Mouse (Mus musculus) liver, embryonic 11.5 days (tissue): ENCODE measurements around the gene Tspan31. TPM values are rescaled to one million over a fixed set of nuclear protein-coding genes. Genes with fewer than 3 reads are reported as not detected.
A peak's percentile ranks its signal among the peaks of the same experiment; 100 is the strongest.

Source experiments
- ATAC-seq: fragments of 200-750 bp; cut with Nextera tagmentation; replicated peaks from 2 replicates; pipeline ENCODE4 v1.8.0; 2017; ENCODE audit warnings: moderate number of reproducible peaks, mild to moderate bottlenecking, moderate TSS enrichment, moderate library complexity; ENCODE audit not compliant: low FRiP score
- DNase-seq: peaks from one replicate; pipeline ENCODE4 v3.0.0-alpha.2; 2017; ENCODE audit warnings: low spot score
- H3K27ac ChIP-seq: fragments of 300-500 bp; sonication (generic); 2 replicates; pipeline ENCODE4 v1.5.1; 2014; ENCODE audit warnings: mild to moderate bottlenecking, low read depth, low read length, control low read depth
- H3K27me3 ChIP-seq: fragments of 300-500 bp; sonication (generic); replicated peaks from 2 replicates; pipeline ENCODE4 v1.6.1; 2014; ENCODE audit warnings: low read length, mixed read lengths; ENCODE audit not compliant: control insufficient read depth, insufficient read depth
- H3K36me3 ChIP-seq: fragments of 300-500 bp; sonication (generic); 2 replicates; pipeline ENCODE4 v1.6.1; 2014; ENCODE audit warnings: mild to moderate bottlenecking, low read length, moderate library complexity, mixed read lengths; ENCODE audit not compliant: control insufficient read depth, insufficient read depth
- H3K4me1 ChIP-seq: fragments of 300-500 bp; sonication (generic); replicated peaks from 2 replicates; pipeline ENCODE4 v1.6.1; 2014; ENCODE audit warnings: low read length, mixed read lengths; ENCODE audit not compliant: control insufficient read depth, insufficient read depth
- H3K4me2 ChIP-seq: fragments of 300-500 bp; sonication (generic); 2 replicates; pipeline ENCODE4 v1.6.1; 2014; ENCODE audit warnings: mild to moderate bottlenecking, control low read depth, moderate library complexity
- H3K4me3 ChIP-seq: fragments of 300-500 bp; sonication (generic); 2 replicates; pipeline ENCODE4 v1.5.1; 2014; ENCODE audit warnings: low read depth, low read length, control low read depth
- H3K9ac ChIP-seq: fragments of 300-500 bp; sonication (generic); 2 replicates; pipeline ENCODE4 v1.6.1; 2014; ENCODE audit warnings: low read depth, low read length, control low read depth
- H3K9me3 ChIP-seq: fragments of 300-500 bp; sonication (generic); 2 replicates; pipeline ENCODE4 v1.6.1; 2016; ENCODE audit warnings: low read length, inconsistent platforms, mixed read lengths; ENCODE audit not compliant: control insufficient read depth
- WGBS: fragments of 180-500 bp; shearing (Covaris S2); extraction: QIAGEN DNeasy Blood & Tissue Kit; methylation state at CpG from one replicate; pipeline ENCODE4 v1.1.7; 2014; 5-methylcytosine and 5-hydroxymethylcytosine counted together
- polyA plus RNA-seq: library from polyadenylated mRNA; unstranded; fragments of >200 nt; fragmentation: Nextera tagmentation; extraction: Ambion mirVana; gene quantifications from 2 replicates; pipeline ENCODE4 v1.2.1, GENCODE M21; 2014

The Tspan31 gene
- polyA plus RNA-seq, 1 experiment from 2014 or later: 121 TPM

DNA sequence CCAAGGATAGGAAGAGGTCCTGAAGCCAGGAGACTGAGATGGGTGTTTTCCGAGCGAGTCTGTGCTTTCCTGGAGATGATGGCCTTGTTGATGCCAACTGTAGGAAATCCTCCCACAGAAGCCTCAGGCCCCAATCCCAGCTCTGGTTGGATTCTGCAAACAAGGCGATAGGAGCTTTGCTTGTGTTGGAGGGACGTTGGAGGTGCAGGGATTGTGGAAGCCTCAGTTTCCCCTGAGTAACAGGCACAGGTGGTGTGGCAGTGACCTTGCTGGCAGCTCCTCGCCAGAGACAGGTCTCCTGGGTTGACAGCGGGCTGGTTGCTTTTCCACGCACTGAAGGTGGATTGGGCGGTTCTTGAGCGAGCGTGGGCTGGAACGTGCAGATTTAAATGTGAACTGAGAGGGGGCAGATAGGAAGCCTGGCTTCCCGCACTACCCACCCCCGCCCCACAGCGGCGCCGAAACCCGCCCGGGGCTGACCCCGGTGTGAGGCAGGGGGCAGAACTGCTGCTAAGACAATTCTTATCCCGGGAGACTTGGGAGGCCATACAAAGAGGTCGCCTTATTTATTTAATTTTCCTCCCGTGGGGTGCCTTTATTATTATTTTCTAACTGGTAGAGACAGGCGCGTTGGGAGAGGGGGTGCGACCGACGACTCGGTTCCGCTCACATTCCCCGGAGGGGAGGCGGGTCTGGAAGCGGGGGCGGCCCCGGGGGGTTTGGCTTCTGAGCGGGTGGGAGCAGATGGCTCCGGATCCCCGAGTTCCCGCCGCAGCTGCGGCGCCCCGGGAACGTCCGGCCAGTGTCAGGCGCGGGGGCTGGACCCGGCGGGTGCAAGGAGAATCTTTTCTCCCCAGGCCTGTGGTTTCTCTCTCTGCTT is 11.1 kb upstream of the Tspan31 start:
- no peak for DNase-seq
- peaks cover 66% of the 10 kb centered on the region for H3K27me3 ChIP-seq
- H3K36me3 ChIP-seq: no peaks in the 10 kb centered on the region
- no peak for ATAC-seq
- H3K9ac ChIP-seq: 0 out of 2 replicates have a peak overlapping the region, but pooled peaks have one; percentile 20
- H3K9me3 ChIP-seq: no peaks in the 10 kb centered on the region
- H3K4me3 ChIP-seq: peak overlapping the region; percentile 33
- peaks cover 28% of the 10 kb centered on the region for H3K4me1 ChIP-seq
- peak overlapping the region; percentile 58 for H3K4me2 ChIP-seq
- H3K27ac ChIP-seq: no peak overlapping the region
- 9% methylated on average over 48 of the region's 48 CpGs for WGBS

DNA sequence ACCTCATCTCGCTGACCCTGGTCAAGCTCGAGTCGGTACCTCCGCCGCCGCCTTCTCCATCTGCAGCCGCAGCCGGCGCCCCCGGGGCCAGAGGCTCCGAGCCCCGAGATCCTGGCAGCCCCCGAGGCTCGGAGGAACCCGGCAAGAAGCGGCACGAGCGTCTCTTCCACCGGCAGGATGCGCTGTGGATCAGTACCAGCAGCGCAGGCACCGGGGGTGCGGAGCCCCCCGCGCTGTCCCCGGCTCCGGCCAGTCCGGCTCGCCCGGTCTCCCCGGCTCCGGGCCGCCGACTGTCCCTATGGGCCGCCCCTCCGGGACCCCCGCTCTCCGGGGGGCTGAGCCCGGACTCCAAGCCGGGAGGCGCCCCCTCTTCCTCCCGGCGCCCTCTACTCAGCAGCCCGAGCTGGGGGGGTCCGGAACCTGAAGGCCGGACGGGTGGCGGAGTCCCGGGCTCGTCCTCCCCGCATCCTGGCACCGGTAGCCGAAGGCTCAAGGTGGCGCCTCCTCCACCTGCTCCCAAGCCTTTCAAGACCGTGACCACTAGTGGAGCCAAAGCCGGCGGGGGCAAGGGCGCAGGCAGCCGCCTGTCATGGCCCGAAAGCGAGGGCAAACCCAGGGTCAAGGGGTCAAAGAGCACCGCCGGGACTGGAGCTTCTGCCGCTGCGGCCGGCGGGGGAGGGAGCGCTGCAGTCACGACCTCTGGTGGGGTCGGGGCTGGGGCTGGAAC is 9.8 kb upstream of the Tspan31 start:
- H3K9me3 ChIP-seq: no peaks in the 10 kb centered on the region
- H3K4me2 ChIP-seq: peak overlapping the region; percentile 77
- DNase-seq (no peak), ATAC-seq (no peak; the same call in 1 of the 2 replicates)
- peaks cover 67% of the 10 kb centered on the region for H3K27me3 ChIP-seq
- peaks cover 29% of the 10 kb centered on the region for H3K4me1 ChIP-seq
- WGBS: 9% methylated on average over 70 of the region's 70 CpGs
- no peaks in the 10 kb centered on the region for H3K36me3 ChIP-seq
- peak overlapping the region; percentile 56 for H3K4me3 ChIP-seq
- H3K9ac ChIP-seq: peak overlapping the region; percentile 27; the same call in 1 of the 2 replicates
- H3K27ac ChIP-seq: no peak overlapping the region

DNA sequence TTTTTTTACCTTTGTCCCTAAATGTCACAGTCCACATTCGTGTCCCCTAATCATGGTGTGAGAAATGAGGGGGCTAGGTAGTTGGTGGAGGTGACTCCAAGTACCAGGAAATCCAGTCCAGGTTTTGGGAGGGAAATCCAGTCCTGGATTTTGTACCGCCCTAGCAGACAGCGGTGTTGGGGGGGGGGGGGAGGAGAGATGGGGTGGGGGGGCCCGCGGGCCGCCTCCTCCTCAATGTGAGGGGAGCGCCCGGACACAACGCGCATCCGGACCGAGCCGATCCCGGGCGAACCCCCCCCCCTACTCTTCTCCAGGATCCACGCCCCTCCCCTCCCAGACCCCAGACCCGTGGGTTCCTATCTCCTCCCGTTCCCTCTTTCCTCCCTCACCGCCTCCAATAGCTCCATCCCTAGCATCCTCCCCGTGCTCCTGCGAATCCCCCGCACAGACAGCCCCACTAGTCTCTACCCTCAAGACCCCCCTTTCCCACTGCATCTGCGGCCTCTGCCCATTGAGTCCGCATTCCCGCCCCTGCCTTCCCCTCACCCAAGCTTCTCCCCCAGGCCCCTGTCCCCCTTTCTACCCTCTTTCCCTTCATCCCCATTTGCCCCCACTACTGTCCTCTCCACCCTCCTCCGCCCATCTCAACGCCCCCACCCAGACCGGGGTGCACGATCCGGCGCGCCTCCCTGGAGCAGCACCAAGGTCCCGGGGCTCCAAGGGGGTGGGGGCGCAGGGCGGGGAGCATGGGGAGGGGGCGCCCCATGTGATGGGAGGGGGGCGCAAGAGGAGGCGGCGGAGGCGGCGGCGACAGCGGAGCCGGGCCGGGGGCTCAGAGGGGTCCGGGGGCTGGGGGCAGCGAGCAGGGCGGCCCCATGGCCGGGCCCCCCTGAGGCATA is 8.9 kb upstream of the Tspan31 start:
- H3K27me3 ChIP-seq: peaks cover 66% of the 10 kb centered on the region
- 3% methylated on average over 24 of the region's 49 CpGs for WGBS
- peak overlapping the region; percentile 2; the same call in 1 of the 2 replicates for H3K9ac ChIP-seq
- H3K36me3 ChIP-seq: no peaks in the 10 kb centered on the region
- ATAC-seq: no peak
- no peak overlapping the region for H3K27ac ChIP-seq
- no peaks in the 10 kb centered on the region for H3K9me3 ChIP-seq
- peak overlapping the region; percentile 77 for H3K4me2 ChIP-seq
- no peak for DNase-seq
- H3K4me3 ChIP-seq: peak overlapping the region; percentile 56
- H3K4me1 ChIP-seq: peaks cover 29% of the 10 kb centered on the region

DNA sequence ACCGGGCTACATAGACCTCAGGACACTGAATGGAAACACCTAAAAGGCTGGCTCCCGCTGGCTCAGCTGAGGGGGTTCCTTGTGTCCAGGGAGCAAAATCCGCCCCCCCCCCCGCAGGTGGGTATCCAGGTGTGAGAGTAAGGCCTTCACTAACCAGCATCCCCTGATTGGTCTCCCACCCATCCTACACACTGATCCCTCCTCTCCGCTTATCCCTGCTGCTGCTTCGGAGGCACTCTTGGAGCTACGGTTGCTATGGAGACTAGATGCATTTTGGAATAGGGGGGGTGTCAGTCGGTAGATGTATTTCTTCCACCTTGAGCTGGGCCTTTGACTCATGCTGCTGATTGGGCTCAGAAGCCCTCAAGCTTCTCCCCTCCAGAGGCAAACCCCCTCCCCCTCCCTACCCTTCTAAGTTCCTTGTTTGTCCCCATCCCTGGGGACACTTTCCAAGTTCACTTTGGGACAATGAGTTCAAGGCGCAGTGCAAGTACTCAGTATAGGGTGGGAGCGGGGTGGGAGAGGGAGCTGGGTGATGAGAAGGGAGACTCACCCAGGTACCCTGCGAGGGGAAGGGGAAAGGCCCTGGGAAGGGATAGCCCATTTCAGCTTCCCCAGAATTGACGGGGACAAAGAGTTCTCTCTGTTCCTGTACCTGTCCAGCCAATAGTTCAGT is 8.1 kb upstream of the Tspan31 start:
- no peak overlapping the region for H3K9ac ChIP-seq
- H3K36me3 ChIP-seq: no peaks in the 10 kb centered on the region
- DNase-seq (no peak), ATAC-seq (no peak)
- H3K4me1 ChIP-seq: peaks cover 29% of the 10 kb centered on the region
- no peak overlapping the region for H3K27ac ChIP-seq
- peak overlapping the region; percentile 56 for H3K4me3 ChIP-seq
- H3K9me3 ChIP-seq: no peaks in the 10 kb centered on the region
- peak overlapping the region; percentile 77 for H3K4me2 ChIP-seq
- H3K27me3 ChIP-seq: peaks cover 60% of the 10 kb centered on the region
- WGBS: 29% methylated on average over 12 of the region's 12 CpGs

DNA sequence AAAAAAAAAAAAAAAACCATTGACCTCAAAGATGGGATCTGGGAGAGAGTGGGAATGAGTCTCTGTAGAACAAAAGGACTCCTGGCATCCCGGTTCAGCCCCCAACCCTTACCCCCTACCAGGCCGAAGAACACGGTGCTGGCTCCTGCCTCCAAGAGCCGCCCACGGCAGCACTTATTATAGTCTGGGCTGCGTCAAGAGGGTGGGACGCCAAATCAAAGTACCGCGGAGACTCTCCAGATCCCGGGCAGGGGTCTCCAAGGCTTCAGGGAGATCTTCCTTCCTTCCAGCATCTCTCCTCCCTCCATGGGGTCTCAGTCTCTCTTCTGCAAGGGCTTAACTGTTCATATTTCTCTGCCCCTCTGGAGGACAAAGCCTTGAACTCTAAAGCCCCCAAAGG is 7.5 kb upstream of the Tspan31 start:
- Histone ChIP-seq H3K4me1 (peaks cover 29% of the 10 kb centered on the region), H3K4me3 (peak overlapping the region; percentile 56; the same call in 1 of the 2 replicates), H3K9ac (no peak overlapping the region), H3K9me3 (no peaks in the 10 kb centered on the region), H3K4me2 (no peak overlapping the region), H3K36me3 (no peaks in the 10 kb centered on the region), H3K27ac (no peak overlapping the region), H3K27me3 (peaks cover 56% of the 10 kb centered on the region)
- 28% methylated on average over 10 of the region's 10 CpGs for WGBS
- DNase-seq (no peak), ATAC-seq (no peak)

DNA sequence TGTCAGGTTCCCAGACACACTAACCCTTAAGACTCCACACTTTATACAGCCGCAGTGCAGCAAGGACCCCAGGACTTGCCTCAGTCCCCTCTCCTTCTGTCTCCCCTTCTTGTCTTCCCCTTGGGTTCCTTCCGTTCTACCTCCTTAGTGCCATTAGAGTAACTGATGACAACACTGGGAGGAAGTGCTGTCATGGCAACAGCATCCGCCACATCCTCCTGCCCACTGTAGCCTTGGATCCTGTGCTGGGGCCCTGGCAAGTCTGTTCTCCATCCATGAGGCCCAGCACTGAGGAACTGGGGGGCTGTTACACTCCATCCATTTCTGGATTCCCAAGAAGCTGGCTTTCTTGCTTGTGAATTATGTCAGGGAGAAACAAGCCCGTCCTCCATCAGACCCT is 6.0 kb upstream of the Tspan31 start:
- no peak for ATAC-seq
- no peaks in the 10 kb centered on the region for H3K9me3 ChIP-seq
- peaks cover 25% of the 10 kb centered on the region for H3K4me1 ChIP-seq
- peak overlapping the region; percentile 56 for H3K4me2 ChIP-seq
- H3K4me3 ChIP-seq: peak overlapping the region; percentile 15; the same call in 1 of the 2 replicates
- WGBS: 42% methylated on average over 4 of the region's 4 CpGs
- no peak overlapping the region for H3K9ac ChIP-seq
- no peaks in the 10 kb centered on the region for H3K36me3 ChIP-seq
- H3K27ac ChIP-seq: no peak overlapping the region
- peaks cover 42% of the 10 kb centered on the region for H3K27me3 ChIP-seq
- no peak for DNase-seq

DNA sequence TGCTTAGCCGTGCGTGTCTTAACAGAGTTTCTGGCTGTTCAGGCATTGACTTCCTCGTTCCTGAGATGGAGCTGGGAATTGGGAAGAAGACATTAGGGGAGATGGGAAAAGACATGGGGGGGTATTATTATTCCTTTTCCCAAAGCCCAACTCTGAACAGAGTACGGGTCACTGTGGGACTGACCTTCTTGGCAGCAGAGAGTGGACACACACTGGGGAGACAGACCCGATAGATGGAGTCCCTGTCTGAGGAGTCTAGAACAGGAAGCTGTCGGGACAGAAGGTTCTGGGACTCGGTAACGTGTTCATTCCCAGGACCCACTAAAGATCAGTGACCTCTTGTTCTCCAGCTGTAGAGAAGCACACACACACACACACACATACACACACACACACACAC is 5.6 kb upstream of the Tspan31 start:
- Histone ChIP-seq H3K9ac (peak overlapping the region; percentile 53; the same call in 1 of the 2 replicates), H3K9me3 (no peaks in the 10 kb centered on the region), H3K27me3 (peaks cover 37% of the 10 kb centered on the region), H3K4me3 (peak overlapping the region; percentile 38), H3K27ac (no peak overlapping the region), H3K4me2 (peak overlapping the region; percentile 56), H3K4me1 (peaks cover 23% of the 10 kb centered on the region), H3K36me3 (no peaks in the 10 kb centered on the region)
- no peak for DNase-seq
- WGBS: 42% methylated on average over 8 of the region's 8 CpGs
- no peak for ATAC-seq
